Mouse (Mus musculus) neural tube, embryonic 11.5 days (tissue): ENCODE results near the gene Pde6h. TPM values are rescaled to one million over a fixed set of nuclear protein-coding genes. Genes with fewer than 3 reads are reported as not detected.
"Not testable (repeated sequence)": the region's sequence is repeated elsewhere in the genome, so short reads cannot be mapped to it uniquely, and the experiment has no call there.

ENCODE experiments used
- ATAC-seq: fragments of 200-750 bp; cut with Nextera tagmentation; 2 replicates; pipeline ENCODE4 v1.8.0; 2017; ENCODE audit warnings: moderate number of reproducible peaks, mild to moderate bottlenecking, moderate TSS enrichment, moderate library complexity; ENCODE audit not compliant: insufficient read depth, low FRiP score, low TSS enrichment
- DNase-seq: peaks from one replicate; pipeline ENCODE4 v3.0.0-alpha.2; 2015; ENCODE audit warnings: low spot score
- H3K27ac ChIP-seq: fragments of 300-500 bp; sonication (generic); 2 replicates; pipeline ENCODE4 v1.5.1; 2014; ENCODE audit warnings: low read depth, mild to moderate bottlenecking, low read length
- H3K27me3 ChIP-seq: fragments of 300-500 bp; sonication (generic); 2 replicates; pipeline ENCODE4 v1.6.1; 2014; ENCODE audit warnings: mild to moderate bottlenecking, low read length, mixed read lengths; ENCODE audit not compliant: control insufficient read depth, insufficient read depth
- H3K36me3 ChIP-seq: fragments of 300-500 bp; sonication (generic); 2 replicates; pipeline ENCODE4 v1.6.1; 2014; ENCODE audit warnings: mild to moderate bottlenecking, low read length, moderate library complexity, mixed read lengths; ENCODE audit not compliant: control insufficient read depth, insufficient read depth
- H3K4me1 ChIP-seq: fragments of 300-500 bp; sonication (generic); 2 replicates; pipeline ENCODE4 v1.6.1; 2014; ENCODE audit warnings: low read length, mixed read lengths; ENCODE audit not compliant: control insufficient read depth, insufficient read depth
- H3K4me2 ChIP-seq: fragments of 300-500 bp; sonication (generic); 2 replicates; pipeline ENCODE4 v1.6.1; 2014; ENCODE audit warnings: low read depth, mild to moderate bottlenecking, moderate library complexity
- H3K4me3 ChIP-seq: fragments of 300-500 bp; sonication (generic); 2 replicates; pipeline ENCODE4 v1.5.1; 2014; ENCODE audit warnings: low read depth, low read length
- H3K9ac ChIP-seq: fragments of 300-500 bp; sonication (generic); 2 replicates; pipeline ENCODE4 v1.6.1; 2014; ENCODE audit warnings: mild to moderate bottlenecking, low read length
- H3K9me3 ChIP-seq: fragments of 300-500 bp; sonication (generic); 2 replicates; pipeline ENCODE4 v1.6.1; 2016; ENCODE audit warnings: low read length; ENCODE audit not compliant: control insufficient read depth
- WGBS: fragments of 180-500 bp; shearing (Covaris S2); extraction: QIAGEN DNeasy Blood & Tissue Kit; methylation state at CpG from one replicate; pipeline ENCODE4 v1.1.7; 2014; 5-methylcytosine and 5-hydroxymethylcytosine counted together
- polyA plus RNA-seq: library from polyadenylated mRNA; unstranded; fragments of >200 nt; fragmentation: Nextera tagmentation; extraction: Ambion mirVana; gene quantifications from 2 replicates; pipeline ENCODE4 v1.2.1, GENCODE M21; 2014

Pde6h gene
- polyA plus RNA-seq, 1 experiment from 2014 or later = not detected

DNA sequence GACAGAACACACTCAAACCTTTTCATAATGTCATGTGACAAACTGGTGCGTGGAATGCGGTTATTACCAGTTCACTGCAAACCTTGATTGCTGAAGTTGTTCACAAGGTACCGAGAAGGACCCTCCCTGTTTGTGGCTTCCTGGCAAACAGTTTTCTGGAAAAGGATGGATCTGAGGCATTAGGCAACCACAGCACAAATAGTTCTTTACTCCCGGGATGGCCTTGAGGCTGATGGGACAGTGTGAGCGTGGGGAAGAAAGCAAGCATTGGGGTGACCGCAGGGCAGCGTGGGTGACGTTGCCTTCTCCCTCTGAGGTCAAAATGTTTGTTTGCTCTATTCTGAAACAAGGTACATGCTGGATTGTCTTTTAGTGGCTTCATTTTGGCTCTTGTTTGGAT is 31.1 kb downstream of the Pde6h start:
- no peak overlapping the region for H3K4me3 ChIP-seq
- no peaks in the 10 kb centered on the region for H3K27me3 ChIP-seq
- no peak overlapping the region for H3K4me2 ChIP-seq
- no peak overlapping the region for H3K9ac ChIP-seq
- DNase-seq (no peak), ATAC-seq (no peak)
- H3K9me3 ChIP-seq = no peaks in the 10 kb centered on the region
- no peaks in the 10 kb centered on the region for H3K36me3 ChIP-seq
- no peak overlapping the region for H3K27ac ChIP-seq
- H3K4me1 ChIP-seq = no peaks in the 10 kb centered on the region; the same call in 1 of the 2 replicates
- 89% methylated on average over 8 of the region's 8 CpGs for WGBS

DNA sequence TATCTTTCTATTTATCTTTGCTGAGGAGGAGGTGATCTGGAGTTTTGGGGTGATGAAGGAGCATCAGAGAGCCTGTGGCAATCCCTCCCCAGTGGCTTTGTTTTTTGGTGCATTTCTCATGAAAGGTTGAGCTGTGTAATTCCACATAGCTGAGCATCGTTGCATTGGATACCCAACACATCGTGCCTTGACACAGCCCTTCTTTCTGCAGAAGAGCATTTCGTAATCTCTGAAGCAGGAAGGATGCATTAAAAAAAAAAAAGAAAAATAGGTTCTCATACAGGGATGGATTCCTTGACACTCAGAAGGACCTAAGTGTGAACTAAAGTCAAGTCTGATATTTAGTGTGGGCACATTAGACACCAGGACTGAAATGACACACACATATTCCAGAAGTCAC is 31.6 kb downstream of the Pde6h start:
- H3K9me3 ChIP-seq = no peaks in the 10 kb centered on the region
- no peak overlapping the region for H3K27ac ChIP-seq
- no peaks in the 10 kb centered on the region for H3K27me3 ChIP-seq
- DNase-seq = no peak
- H3K36me3 ChIP-seq = no peaks in the 10 kb centered on the region
- no peak overlapping the region for H3K4me3 ChIP-seq
- H3K4me2 ChIP-seq = no peak overlapping the region
- H3K4me1 ChIP-seq = no peaks in the 10 kb centered on the region; the same call in 1 of the 2 replicates
- no peak overlapping the region for H3K9ac ChIP-seq
- WGBS = 97% methylated on average over 3 of the region's 3 CpGs
- no peak for ATAC-seq

DNA sequence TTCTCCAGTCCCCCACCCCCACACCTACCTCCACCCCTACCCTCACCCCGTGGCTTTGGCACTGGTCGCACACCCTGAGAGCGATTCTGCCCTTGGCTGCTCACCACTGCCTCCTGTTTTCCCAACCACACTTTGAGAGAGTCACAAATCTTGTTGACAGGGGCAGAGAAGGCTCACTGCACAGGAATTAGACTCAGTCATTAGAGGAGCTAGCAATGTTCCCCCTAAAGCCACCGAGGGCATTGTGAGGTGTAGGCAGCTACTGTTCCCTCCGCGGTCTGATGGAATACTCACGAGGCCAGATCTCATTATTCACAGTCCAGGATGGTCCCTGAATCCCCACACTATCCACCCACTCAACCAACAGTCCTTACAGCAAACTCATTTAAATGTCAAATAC is 33.4 kb downstream of the Pde6h start:
- H3K36me3 ChIP-seq = no peaks in the 10 kb centered on the region
- H3K4me1 ChIP-seq = no peaks in the 10 kb centered on the region; the same call in 1 of the 2 replicates
- H3K9me3 ChIP-seq = no peaks in the 10 kb centered on the region
- no peak overlapping the region for H3K4me2 ChIP-seq
- 35% methylated on average over 7 of the region's 7 CpGs for WGBS
- no peak overlapping the region for H3K4me3 ChIP-seq
- peak; percentile 50; the same call in 1 of the 2 replicates for ATAC-seq
- H3K27me3 ChIP-seq = no peaks in the 10 kb centered on the region
- no peak for DNase-seq
- no peak overlapping the region for H3K27ac ChIP-seq
- H3K9ac ChIP-seq = no peak overlapping the region

DNA sequence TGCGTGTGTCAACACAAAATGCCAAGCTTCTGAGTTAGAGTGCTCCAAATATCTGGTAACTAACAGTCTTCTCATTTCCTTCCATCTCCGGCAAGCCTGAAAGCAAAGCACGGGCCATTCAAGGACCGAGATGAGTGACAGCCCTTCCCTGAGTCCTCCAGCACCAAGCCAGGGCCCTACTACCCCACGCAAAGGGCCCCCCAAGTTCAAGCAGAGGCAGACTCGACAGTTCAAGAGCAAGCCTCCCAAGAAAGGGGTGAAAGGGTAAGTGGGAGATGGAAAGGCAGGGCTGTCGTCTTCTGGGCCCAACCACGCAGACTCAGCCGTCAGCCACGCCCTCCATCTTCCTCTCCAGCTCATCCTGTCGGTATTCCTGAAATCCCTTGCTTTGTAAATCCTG is 35.5 kb downstream of the Pde6h start:
- Histone ChIP-seq H3K9ac (no peak overlapping the region), H3K36me3 (no peaks in the 10 kb centered on the region), H3K27me3 (no peaks in the 10 kb centered on the region), H3K4me3 (no peak overlapping the region), H3K4me1 (no peaks in the 10 kb centered on the region; the same call in 1 of the 2 replicates), H3K4me2 (no peak overlapping the region), H3K27ac (no peak overlapping the region), H3K9me3 (no peaks in the 10 kb centered on the region)
- 72% methylated on average over 11 of the region's 11 CpGs for WGBS
- ATAC-seq (no peak), DNase-seq (no peak)

DNA sequence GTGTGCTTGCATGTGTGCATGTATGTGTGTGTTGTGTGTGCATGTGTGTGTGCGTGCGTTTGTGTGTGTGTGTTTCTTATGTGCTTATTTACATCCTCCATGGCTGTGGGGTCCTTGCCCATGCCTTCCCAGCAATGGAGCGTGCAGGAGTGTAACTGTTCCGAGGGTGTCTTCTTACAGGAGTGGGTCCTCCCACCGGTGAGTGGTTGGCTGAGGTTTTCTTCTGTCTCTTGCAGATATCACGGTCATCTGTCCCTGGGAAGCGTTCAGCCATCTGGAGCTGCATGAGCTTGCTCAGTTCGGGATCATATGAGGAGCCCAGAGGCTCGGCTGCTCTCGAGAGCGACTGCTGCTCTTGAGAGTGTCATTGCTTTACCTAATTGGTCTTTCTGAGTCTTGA is 39.3 kb downstream of the Pde6h start:
- Histone ChIP-seq H3K36me3 (no peaks in the 10 kb centered on the region), H3K4me3 (no peak overlapping the region), H3K9ac (no peak overlapping the region), H3K27ac (no peak overlapping the region), H3K27me3 (no peaks in the 10 kb centered on the region), H3K9me3 (no peaks in the 10 kb centered on the region), H3K4me1 (no peaks in the 10 kb centered on the region), H3K4me2 (no peak overlapping the region)
- 76% methylated on average over 11 of the region's 11 CpGs for WGBS
- no peak for ATAC-seq
- no peak for DNase-seq

DNA sequence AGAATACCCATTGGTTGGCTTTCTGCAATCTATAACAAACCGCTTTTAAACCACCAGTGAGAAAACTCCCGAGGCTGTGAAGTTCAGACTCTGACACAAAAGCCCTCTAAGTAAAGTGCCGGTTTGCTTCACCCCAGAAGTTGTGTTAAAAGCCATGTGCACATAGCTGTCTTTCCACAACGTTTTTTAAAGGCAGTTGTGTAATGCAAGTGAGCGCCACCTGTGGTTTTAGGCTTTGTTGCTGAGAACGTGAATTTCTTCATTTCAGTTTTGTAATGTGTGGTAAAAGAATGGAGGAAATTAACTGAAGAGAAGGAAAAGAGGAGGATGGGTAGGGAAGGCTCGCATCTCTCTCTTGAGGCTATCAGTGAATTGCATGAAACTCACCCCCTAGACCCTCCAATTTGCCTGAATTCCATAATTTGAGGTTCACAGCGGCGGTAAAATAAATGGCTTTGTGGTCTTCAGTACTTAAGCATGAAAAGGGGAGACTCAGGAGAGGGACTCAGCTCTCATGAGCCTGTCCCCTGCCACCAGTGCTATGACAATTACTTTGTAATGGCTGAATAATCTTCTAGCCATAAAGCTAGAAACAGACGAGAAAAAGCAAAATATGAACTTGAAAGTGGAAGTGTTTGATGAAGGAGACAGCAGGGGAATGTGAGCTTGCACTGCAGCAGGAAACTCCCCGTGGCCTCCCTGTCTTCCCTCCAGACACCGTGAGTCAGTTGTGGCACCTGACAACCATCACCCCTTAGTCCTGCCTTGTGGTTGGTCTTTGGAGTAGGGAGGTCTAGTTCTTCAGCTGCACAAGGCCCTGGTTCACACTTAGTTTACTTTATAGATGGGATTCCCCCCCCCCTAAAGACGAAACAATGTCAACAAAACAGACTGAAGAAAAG is 41.2 kb downstream of the Pde6h start:
- H3K27ac ChIP-seq = no peak overlapping the region
- H3K4me1 ChIP-seq = no peaks in the 10 kb centered on the region
- no peaks in the 10 kb centered on the region for H3K36me3 ChIP-seq
- DNase-seq = no peak
- H3K27me3 ChIP-seq = no peaks in the 10 kb centered on the region
- H3K9ac ChIP-seq = no peak overlapping the region
- no peak for ATAC-seq
- H3K4me2 ChIP-seq = no peak overlapping the region
- WGBS = 76% methylated on average over 13 of the region's 13 CpGs
- no peaks in the 10 kb centered on the region for H3K9me3 ChIP-seq
- H3K4me3 ChIP-seq = no peak overlapping the region

DNA sequence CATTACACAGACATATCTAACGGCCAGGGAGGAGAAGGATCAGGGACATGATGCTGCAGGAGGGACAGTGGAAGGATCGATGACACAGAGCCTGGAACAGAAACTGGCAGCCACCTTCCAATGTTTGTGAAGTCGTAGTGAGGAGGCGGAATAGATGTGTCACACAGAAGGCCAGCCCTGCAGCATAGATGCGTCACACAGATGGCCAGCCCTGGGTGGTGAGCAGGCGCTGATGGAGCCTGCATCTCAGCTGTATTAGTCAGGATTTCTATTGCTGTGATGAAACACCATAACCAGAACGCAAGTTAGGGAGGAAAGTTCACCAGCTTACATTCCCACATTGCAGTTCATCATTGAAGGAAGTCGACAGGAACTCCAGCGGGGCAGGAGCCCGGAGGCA is 42.3 kb downstream of the Pde6h start:
- Histone ChIP-seq H3K9me3 (no peaks in the 10 kb centered on the region), H3K9ac (no peak overlapping the region), H3K27me3 (no peaks in the 10 kb centered on the region), H3K4me1 (no peaks in the 10 kb centered on the region), H3K36me3 (no peaks in the 10 kb centered on the region), H3K27ac (no peak overlapping the region), H3K4me3 (no peak overlapping the region), H3K4me2 (no peak overlapping the region)
- DNase-seq = no peak
- 81% methylated on average over 10 of the region's 10 CpGs for WGBS
- ATAC-seq = no peak

DNA sequence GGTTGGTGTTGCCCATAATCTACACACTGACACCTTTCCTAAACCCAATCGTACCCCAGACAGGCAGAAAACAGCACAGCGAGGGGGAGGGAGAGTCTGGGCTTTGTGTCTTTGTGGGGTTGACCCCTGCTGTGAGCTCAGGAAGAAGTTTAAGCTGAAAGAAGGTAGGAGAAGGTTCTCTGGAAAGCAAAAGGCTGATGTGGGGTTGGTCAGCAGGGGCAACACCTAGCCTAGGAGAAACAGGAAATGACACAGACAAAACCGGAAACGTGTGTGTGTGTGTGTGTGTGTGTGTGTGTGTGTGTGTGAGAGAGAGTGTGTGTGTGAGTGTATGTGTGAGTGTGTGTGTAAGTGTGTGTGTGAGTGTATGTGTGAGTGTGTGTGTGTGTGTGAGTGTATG is 43.8 kb downstream of the Pde6h start:
- H3K27me3 ChIP-seq = no peaks in the 10 kb centered on the region
- no peak overlapping the region for H3K4me2 ChIP-seq
- 71% methylated on average over 4 of the region's 4 CpGs for WGBS
- no peak overlapping the region for H3K27ac ChIP-seq
- H3K4me3 ChIP-seq = no peak overlapping the region
- no peak for DNase-seq
- no peaks in the 10 kb centered on the region for H3K36me3 ChIP-seq
- no peaks in the 10 kb centered on the region for H3K4me1 ChIP-seq
- no peaks in the 10 kb centered on the region for H3K9me3 ChIP-seq
- no peak overlapping the region for H3K9ac ChIP-seq
- ATAC-seq = no peak

DNA sequence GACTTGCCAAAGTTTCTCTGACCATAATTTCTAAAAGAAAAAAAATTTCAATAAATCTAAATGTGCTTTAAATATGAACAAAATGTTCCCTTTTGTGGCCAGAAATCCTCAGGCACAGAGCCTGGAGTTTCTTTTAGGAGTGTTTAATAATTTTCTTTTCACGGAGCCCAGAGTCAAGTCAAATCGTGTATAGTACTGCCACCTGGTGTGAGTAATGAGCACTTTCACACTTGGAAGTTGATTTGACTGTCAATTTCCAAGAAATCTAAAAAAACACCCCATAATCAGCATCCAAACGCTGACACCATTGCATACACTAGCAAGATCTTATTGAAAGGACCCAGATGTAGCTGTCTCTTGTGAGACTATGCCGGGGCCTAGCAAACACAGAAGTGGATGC is 45.2 kb downstream of the Pde6h start:
- H3K4me1 ChIP-seq, DNase-seq, H3K4me2 ChIP-seq, ATAC-seq, H3K4me3 ChIP-seq, H3K36me3 ChIP-seq, H3K9ac ChIP-seq, H3K27ac ChIP-seq, H3K9me3 ChIP-seq, H3K27me3 ChIP-seq: not testable (repeated sequence)
- 56% methylated on average over 4 of the region's 4 CpGs for WGBS
